Mouse (Mus musculus): Measurements from ENCODE around the gene Ablim1.

Ablim1 gene

DNA sequence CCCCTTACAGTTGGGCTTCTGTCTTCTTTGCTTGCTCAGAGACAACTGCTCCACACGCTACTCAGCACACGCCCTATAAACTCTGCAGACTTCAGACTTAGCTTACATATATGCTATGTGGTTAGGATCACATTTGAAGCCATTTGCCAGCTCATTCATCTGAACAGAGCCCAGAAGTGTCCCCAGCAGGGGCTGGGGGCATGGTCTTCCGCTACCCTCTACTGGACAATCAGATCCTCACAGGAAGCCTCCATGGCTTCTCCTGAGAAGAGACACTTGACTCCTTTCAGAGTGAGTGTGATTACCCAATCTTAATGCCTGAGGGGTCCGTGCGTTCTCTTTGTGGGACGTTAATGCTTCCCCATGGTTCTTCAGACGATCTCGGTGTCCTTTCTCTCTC, 59.6 kb downstream of the Ablim1 start:
- DNase-seq, result peak; percentile 51

DNA sequence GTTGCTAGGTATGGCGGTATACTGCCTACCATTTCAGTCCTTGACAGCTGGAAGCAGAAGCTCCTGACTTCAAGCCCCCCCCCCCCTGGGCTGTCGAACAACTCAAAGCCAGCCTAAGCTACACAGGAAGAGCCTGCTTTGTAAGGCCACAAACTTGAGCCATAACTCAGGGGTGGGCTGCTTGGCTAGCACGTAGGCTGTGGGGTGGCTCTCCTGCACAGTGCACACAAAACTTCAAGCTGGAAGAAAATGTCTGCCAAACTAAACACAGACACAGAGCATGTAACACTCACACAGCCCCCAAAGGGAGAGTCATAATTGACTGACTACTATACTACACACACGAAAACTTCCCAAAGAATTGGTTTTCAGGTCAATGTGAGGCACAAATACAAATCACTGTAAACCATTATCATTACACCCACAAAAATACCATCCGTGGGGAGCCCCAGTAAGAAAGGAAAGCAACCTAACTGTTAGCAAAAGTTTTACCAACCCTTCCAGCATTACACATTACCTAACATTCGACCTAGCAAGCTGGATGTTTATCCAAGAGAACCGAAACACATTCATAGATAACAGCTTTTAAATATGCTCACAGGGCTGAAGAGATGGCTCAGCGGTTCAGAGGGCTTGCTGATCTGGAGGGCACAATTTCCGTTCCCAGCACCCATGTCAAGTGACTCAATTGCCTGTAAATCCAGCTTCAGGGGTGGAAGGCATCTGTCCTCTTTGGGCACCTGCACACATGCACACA, 61.8 kb downstream of the Ablim1 start:
- DNase-seq, result no peak

- DNase-seq, result no peak
Measured at GRCm38 (mm10) chr19:57248781-57249180, 65.9 kb downstream of the Ablim1 start.

GRCm38 (mm10) chr19:57247221-57247620, 67.5 kb downstream of the Ablim1 start:
- DNase-seq, result no peak

DNA sequence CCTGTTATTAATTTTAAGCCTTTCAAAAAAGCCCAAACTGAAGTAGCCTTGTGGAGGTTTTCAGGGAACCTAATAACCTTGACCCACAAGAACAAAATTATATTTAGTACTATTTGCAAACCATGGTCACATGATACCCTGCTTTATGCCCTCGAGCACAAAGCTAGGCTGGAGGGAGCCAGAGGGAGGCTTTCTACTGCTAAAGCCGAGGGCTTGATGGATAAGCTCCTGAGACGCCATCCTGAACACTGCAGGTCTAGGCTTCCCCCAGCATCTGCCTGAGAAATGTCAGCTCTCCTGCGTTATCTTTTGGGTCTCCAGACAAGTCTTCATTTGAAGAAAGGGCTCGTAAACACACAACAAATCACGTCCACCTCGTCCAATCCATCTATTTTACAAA, 70.4 kb downstream of the Ablim1 start:
- no peak for DNase-seq

GRCm38 (mm10) chr19:57243606-57244005, 71.1 kb downstream of the Ablim1 start:
- DNase-seq, result peak; percentile 68

- no peak for DNase-seq
Measured at GRCm38 (mm10) chr19:57243191-57243590, 71.5 kb downstream of the Ablim1 start.

DNA sequence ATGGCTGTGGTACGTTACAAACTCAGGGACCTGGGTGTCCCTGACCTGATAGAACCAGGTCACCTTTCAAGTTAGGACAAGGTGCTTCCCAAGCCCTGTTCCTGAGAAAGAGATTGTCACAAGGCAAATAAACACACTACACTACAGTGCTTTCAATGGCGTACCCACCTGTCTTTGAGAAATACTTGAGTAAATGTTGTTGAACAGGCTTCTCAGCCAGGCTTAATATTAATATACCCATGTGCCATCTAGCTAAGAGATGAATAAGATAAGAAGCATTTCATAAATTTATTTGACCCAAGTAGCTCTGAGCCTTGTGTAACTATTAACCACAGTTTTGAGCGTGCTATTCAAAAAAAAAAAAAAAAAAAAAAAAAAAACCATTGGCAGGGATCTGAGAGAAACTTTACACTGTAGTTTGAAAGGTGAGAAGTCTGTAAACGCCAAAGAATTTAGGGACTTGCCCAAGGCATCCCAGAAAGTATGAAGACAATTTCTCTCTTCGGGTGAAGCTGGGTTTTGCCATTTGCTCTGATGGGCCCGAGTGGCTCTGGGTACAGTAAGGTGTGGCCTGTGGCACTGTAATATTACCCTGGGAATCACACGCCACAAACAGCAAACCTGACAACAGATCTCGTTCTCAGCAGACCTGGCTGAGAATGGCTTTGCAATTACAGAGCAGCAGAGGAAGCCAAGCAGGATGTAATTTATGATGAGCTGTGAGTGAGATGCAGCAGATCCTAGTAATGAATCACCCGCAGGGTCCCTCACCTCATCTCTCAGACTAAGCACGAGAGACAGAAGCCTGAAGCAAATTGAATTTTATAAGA, 73.1 kb downstream of the Ablim1 start:
- no peak for DNase-seq

GRCm38 (mm10) chr19:57240259-57240658, 74.5 kb downstream of the Ablim1 start:
- no peak for DNase-seq

- peak; percentile 73 for DNase-seq
Measured at GRCm38 (mm10) chr19:57239176-57239784, 75.4 kb downstream of the Ablim1 start.

DNA sequence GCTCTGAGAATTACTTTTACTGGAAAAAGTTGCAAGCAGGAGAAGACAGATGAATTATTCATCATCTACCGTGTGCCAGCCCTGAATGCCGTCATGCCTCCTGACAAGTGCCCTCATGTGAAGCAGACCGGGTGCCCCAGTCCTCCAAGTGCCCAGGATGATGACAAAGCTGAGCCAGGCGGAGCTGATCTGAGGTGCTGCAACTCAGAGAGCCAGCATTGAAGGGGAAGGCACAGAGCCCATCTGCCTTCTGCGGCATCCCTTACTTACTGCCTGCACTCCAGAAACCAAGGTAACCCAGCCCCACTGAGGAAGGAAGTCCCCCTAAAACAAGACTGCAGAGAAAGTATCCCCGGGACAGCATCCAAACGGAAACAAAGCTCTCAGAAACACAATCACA, 76.3 kb downstream of the Ablim1 start:
- DNase-seq, result peak; percentile 37

- no peak for DNase-seq
Measured at GRCm38 (mm10) chr19:57237534-57237933, 77.2 kb downstream of the Ablim1 start.

DNA sequence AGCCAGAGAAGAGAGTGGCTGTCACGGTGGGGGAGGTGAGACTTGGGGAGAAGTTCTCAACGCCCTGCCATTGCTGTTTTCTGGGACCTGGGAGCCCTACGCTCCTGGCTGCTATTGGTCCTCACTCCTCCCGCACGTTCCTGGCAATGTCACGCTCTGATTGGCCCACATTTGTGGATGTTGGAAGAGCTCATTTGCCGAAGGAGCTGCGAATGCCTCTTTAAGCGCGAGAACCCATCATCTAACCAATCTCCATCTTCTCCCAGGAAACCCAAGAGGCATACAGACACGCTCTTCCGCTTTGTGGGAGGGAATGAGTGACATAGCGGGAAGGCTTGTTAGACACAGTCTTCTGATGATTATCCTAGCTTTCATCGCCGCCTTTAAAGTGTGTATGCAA, 78.1 kb downstream of the Ablim1 start:
- no peak for DNase-seq

DNA sequence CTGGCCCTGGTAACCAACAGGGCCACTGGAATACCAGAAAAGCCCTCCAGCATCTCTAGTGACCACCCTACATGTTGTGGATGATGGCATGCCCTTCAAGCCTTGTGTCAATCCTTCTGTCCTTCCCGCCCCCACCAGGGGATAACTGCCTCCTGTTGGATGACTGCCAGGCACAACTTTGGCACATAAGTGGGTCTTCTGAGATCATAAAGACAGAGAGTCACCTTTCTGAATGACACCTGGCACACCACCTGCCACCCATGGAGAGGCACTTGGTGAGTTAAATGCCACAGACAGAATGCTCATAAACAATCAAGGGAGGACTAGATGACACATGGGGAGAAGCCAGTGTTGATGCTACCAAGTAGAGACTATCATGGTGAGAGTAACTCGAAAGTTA, 78.8 kb downstream of the Ablim1 start:
- DNase-seq, result no peak

DNA sequence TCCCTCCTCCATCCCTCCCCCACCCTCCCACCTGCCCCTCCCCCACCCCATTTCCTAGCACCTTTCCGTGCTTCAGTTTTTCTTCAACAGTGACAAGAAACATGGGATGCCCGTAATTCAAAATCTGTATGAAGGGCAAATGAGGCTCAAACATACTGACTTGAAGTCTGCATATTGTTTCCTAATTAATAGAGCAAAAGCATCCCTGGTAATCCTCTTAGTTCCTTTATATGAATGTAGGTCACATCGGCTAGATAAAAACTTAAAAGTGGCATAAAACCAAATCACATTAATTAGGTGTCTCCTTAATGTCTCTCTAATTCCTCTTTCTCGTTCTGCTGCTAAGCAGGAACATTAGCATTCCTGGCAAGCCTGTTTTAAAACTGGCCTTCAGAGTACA, 83.7 kb downstream of the Ablim1 start:
- no peak for DNase-seq

- no peak for DNase-seq
Measured at GRCm38 (mm10) chr19:57229161-57229560, 85.6 kb downstream of the Ablim1 start.

GRCm38 (mm10) chr19:57228576-57228975, 86.1 kb downstream of the Ablim1 start:
- DNase-seq, result no peak

DNA sequence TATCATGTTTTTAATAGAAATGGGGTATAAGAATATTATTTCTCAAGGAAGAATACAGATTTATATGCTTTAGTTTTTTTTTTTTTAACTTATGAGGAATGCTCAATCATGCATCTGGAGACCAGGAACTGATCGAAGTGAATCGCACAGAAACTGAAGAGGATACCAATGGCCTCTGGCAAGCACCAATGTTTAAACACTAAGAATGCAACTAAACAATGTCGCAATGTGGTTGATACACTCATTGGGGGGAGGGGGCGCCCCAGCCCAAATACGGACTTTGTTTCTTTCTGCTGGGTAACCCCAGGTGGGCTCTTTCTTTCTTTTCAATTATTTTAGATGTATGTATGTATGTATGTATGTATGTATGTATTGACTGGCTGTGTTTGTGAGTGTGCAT, 90.3 kb downstream of the Ablim1 start:
- no peak for DNase-seq

DNA sequence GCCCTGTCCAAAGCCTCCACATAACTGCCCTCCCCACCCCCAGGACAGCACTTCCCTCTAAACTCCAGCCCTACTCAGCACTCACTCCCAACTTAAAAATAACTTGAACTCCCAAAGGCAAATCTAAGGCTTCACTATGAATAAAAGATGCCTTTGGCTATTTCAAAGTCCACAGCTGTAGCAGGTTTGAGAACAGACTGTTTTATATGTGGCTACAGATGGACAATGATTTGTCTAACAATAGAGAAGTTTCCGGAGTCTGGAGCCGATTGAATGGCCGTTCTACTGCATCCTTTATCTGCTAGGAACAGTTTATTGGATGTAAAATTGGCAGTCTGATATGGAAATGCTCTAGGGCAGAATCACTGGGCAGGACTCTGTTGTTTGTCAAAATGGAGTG, 91.0 kb downstream of the Ablim1 start:
- no peak for DNase-seq

DNA sequence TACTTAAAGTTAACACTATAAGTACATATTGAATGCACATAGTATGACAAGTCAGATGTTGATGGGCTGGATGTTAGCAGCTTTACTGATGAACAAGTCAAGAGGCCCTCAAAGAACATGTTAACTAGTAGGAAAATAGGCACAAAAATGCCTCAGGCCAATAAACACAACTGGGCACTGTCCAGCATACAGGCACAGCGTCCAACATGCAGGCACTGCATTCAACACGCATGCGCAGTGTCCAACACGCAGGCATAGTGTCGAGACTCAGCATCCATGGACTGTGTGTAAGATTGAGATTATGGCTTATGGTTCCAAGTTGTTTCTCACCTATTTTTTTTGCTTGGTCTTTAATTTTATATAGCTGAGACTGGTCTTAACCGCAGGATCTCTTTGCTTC, 92.1 kb downstream of the Ablim1 start:
- DNase-seq, result no peak

DNA sequence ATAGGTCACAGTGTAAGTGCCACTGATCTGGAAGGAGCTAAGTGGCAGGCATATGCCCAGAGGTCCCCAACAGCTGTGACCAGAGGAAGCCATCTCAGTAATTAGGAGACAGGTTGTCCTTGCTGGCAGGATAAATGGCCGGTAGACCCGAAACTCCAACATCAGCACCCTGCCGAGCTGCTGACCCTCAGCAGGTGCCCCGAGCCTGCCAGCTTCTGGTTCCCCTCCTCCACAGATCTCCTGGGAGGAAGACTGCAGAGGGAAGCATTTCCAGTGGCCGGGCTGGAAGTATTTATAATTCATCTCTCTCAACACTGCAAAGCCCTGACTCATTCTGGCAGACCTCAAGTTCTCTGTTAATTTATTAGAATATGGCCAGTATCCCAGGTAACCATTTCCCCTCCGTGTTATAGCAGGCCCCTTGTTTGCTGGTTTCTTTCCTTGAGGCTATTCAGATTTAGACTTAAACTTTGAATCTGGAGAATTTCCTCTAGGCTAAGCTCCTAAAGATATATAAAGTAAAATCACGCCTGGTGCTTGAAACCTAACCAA, 93.0 kb downstream of the Ablim1 start:
- DNase-seq, result peak; percentile 30

- no peak for DNase-seq
Measured at GRCm38 (mm10) chr19:57219758-57220157, 95.0 kb downstream of the Ablim1 start.

- DNase-seq, result no peak
Measured at GRCm38 (mm10) chr19:57217161-57217560, 97.6 kb downstream of the Ablim1 start.

GRCm38 (mm10) chr19:57215527-57215926, 99.2 kb downstream of the Ablim1 start:
- no peak for DNase-seq

Measured in kidney, postnatal 10 days (tissue).